Mouse (Mus musculus): ENCODE measurements around the gene Whrn.

- TF ChIP-seq CTCF (IDR thresholded peaks at IDR 0.05) (no peak), EP300 (IDR thresholded peaks at IDR 0.05) (no peak)
Measured at GRCm38 (mm10) chr4:63370897-63371296, 124.9 kb downstream of the Whrn start.

Data from lung, postnatal 0 days (tissue).